In genomic region chr10:52242680-52243323, GRCm38 (mm10) we compare ENCODE assay signal across 19 mouse cellular contexts. TPM values are rescaled to one million over a fixed set of nuclear protein-coding genes. Genes with fewer than 3 reads are reported as not detected.
DNase-seq lines count a peak whose midpoint lies in the region; ATAC-seq lines count a peak whose summit lies in the region.
"Had no signal": no experiment of that assay in that cellular context is flagged by ENCODE, and none has a peak within 500 bp of the region (broad histone marks: within the 10 kb centered on the region; RNA-seq: fewer than 3 reads in every experiment).

No protein-coding gene starts in this region.

- H3K4me3 ChIP-seq in embryonic facial prominence, embryonic 14.5 days (ENCODE audit: low read depth, low read length), result no peak overlapping the region
- H3K4me3 ChIP-seq in embryonic facial prominence, embryonic 10.5 days, result no peak overlapping the region
- no peak overlapping the region for H3K4me3 ChIP-seq in kidney, embryonic 16.5 days (ENCODE audit: low read length)
- no peak overlapping the region for H3K4me3 ChIP-seq in forebrain, embryonic 13.5 days
- no peak overlapping the region for H3K4me3 ChIP-seq in neural tube, embryonic 12.5 days
- H3K4me3 ChIP-seq: gastrocnemius, adult 2 months; lung, embryonic 15.5 days had no signal

- 34% methylated on average over 7 of the region's 7 CpGs for WGBS in embryonic facial prominence, embryonic 14.5 days
- 37% methylated on average over 7 of the region's 7 CpGs for WGBS in embryonic facial prominence, embryonic 10.5 days
- WGBS in kidney, embryonic 16.5 days, result 22% methylated on average over 7 of the region's 7 CpGs
- WGBS in forebrain, embryonic 13.5 days, result 28% methylated on average over 7 of the region's 7 CpGs
- 37% methylated on average over 7 of the region's 7 CpGs for WGBS in neural tube, embryonic 12.5 days

- H3K27me3 ChIP-seq in embryonic facial prominence, embryonic 14.5 days (replicated peaks; ENCODE audit: control insufficient read depth, insufficient read depth, low read length), result no peaks in the 10 kb centered on the region
- no peaks in the 10 kb centered on the region for H3K27me3 ChIP-seq in embryonic facial prominence, embryonic 10.5 days (replicated peaks; ENCODE audit: low read depth, poor library complexity, severe bottlenecking)
- H3K27me3 ChIP-seq in kidney, embryonic 16.5 days (ENCODE audit: insufficient read depth, low read length), result no peaks in the 10 kb centered on the region
- H3K27me3 ChIP-seq in forebrain, embryonic 13.5 days, result no peaks in the 10 kb centered on the region
- no peaks in the 10 kb centered on the region for H3K27me3 ChIP-seq in neural tube, embryonic 12.5 days (replicated peaks)
- H3K27me3 ChIP-seq: CH12.LX; lung, embryonic 15.5 days had no signal

- H3K4me2 ChIP-seq in embryonic facial prominence, embryonic 14.5 days (ENCODE audit: low read depth, low read length), result no peak overlapping the region
- H3K4me2 ChIP-seq in kidney, embryonic 16.5 days (replicated peaks; ENCODE audit: low read depth, low read length), result no peak overlapping the region
- no peak overlapping the region for H3K4me2 ChIP-seq in forebrain, embryonic 13.5 days
- no peak overlapping the region; the same call in 1 of the 2 replicates for H3K4me2 ChIP-seq in neural tube, embryonic 12.5 days (replicated peaks)
- H3K4me2 ChIP-seq: lung, embryonic 15.5 days had no signal

- no peak overlapping the region for H3K27ac ChIP-seq in embryonic facial prominence, embryonic 14.5 days (replicated peaks; ENCODE audit: low read depth, low read length)
- no peak overlapping the region for H3K27ac ChIP-seq in embryonic facial prominence, embryonic 10.5 days (replicated peaks)
- H3K27ac ChIP-seq in kidney, embryonic 16.5 days (ENCODE audit: low read length), result 0 out of 2 replicates have a peak overlapping the region, but pooled peaks have one; percentile 21
- H3K27ac ChIP-seq in forebrain, embryonic 13.5 days, result no peak overlapping the region
- H3K27ac ChIP-seq in neural tube, embryonic 12.5 days, result no peak overlapping the region
- H3K27ac ChIP-seq: gastrocnemius, adult 2 months; lung, embryonic 15.5 days had no signal

- no peak for ATAC-seq in embryonic facial prominence, embryonic 14.5 days (ENCODE audit: low read depth)
- ATAC-seq in kidney, embryonic 16.5 days (ENCODE audit: low FRiP score, low TSS enrichment), result peak; percentile 67; the same call in 1 of the 2 replicates
- ATAC-seq in forebrain, embryonic 13.5 days, result peak; percentile 62; the same call in 1 of the 2 replicates
- ATAC-seq in neural tube, embryonic 12.5 days (ENCODE audit: low FRiP score, low read depth), result peak; percentile 77
- ATAC-seq: inflammation-experienced regulatory T-cells, adult 6 months had no signal

- H3K4me1 ChIP-seq in embryonic facial prominence, embryonic 14.5 days (ENCODE audit: control insufficient read depth, insufficient read depth, low read length), result no peaks in the 10 kb centered on the region
- peaks cover 8% of the 10 kb centered on the region; the same call in 1 of the 2 replicates for H3K4me1 ChIP-seq in embryonic facial prominence, embryonic 10.5 days
- H3K4me1 ChIP-seq in kidney, embryonic 16.5 days (ENCODE audit: insufficient read depth, low read length), result peaks cover 11% of the 10 kb centered on the region
- H3K4me1 ChIP-seq in forebrain, embryonic 13.5 days, result peaks cover 15% of the 10 kb centered on the region
- H3K4me1 ChIP-seq in neural tube, embryonic 12.5 days, result peaks cover 3% of the 10 kb centered on the region; the same call in 1 of the 2 replicates

- H3K36me3 ChIP-seq in embryonic facial prominence, embryonic 14.5 days (ENCODE audit: control insufficient read depth, insufficient read depth, low read length), result no peaks in the 10 kb centered on the region
- no peaks in the 10 kb centered on the region for H3K36me3 ChIP-seq in embryonic facial prominence, embryonic 10.5 days (replicated peaks)
- no peaks in the 10 kb centered on the region for H3K36me3 ChIP-seq in kidney, embryonic 16.5 days (ENCODE audit: insufficient read depth, low read length)
- no peaks in the 10 kb centered on the region for H3K36me3 ChIP-seq in forebrain, embryonic 13.5 days (ENCODE audit: poor library complexity, severe bottlenecking)
- H3K36me3 ChIP-seq in neural tube, embryonic 12.5 days, result no peaks in the 10 kb centered on the region
- H3K36me3 ChIP-seq: lung, embryonic 15.5 days had no signal

- no peaks in the 10 kb centered on the region for H3K9me3 ChIP-seq in embryonic facial prominence, embryonic 14.5 days (ENCODE audit: control insufficient read depth, low read length)
- no peaks in the 10 kb centered on the region for H3K9me3 ChIP-seq in embryonic facial prominence, embryonic 10.5 days
- no peaks in the 10 kb centered on the region for H3K9me3 ChIP-seq in kidney, embryonic 16.5 days (ENCODE audit: low read length)
- 0 out of 2 replicates have a peak, but pooled peaks cover 7% of the 10 kb centered on the region for H3K9me3 ChIP-seq in forebrain, embryonic 13.5 days (replicated peaks)
- 0 out of 2 replicates have a peak, but pooled peaks cover 7% of the 10 kb centered on the region for H3K9me3 ChIP-seq in neural tube, embryonic 12.5 days
- H3K9me3 ChIP-seq: lung, embryonic 15.5 days had no signal

- DNase-seq in embryonic facial prominence, embryonic 14.5 days (ENCODE audit: low spot score), result peak; percentile 10
- DNase-seq in embryonic facial prominence, embryonic 10.5 days (ENCODE audit: low spot score), result no peak
- no peak for DNase-seq in kidney, adult 11 months
- no peak for DNase-seq in right cerebral cortex, postnatal 14 days
- DNase-seq in spleen, postnatal 36 days (ENCODE audit: low spot score in 2 of 2), result no peak
- DNase-seq: cerebellum, postnatal 10 days; gastrocnemius, adult 2 months; heart, adult 18-20 months; kidney, postnatal 4 days; right cerebral cortex, postnatal 4 days had no signal

- no peak overlapping the region for H3K9ac ChIP-seq in embryonic facial prominence, embryonic 14.5 days (ENCODE audit: low read depth, low read length)
- H3K9ac ChIP-seq in kidney, embryonic 16.5 days (replicated peaks; ENCODE audit: low read length), result no peak overlapping the region
- no peak overlapping the region for H3K9ac ChIP-seq in forebrain, embryonic 13.5 days
- H3K9ac ChIP-seq in neural tube, embryonic 12.5 days, result no peak overlapping the region
- H3K9ac ChIP-seq: lung, embryonic 15.5 days had no signal

RNA-seq across cellular contexts. Expression of gene Dcbld1, which starts 9.4 kb away (rescaled TPM):
- 12.8 and 13.6 TPM in 2 replicates for polyA plus RNA-seq in embryonic facial prominence, embryonic 14.5 days (2014; fragmentation: Nextera tagmentation; extraction: Ambion mirVana)
- polyA plus RNA-seq in embryonic facial prominence, embryonic 10.5 days (2016; fragmentation: Nextera tagmentation; extraction: Ambion mirVana), result 23.3 and 24.2 TPM in 2 replicates
- polyA plus RNA-seq in kidney, embryonic 16.5 days (2015; fragmentation: Nextera tagmentation; extraction: Ambion mirVana), result 32.5 and 33.2 TPM in 2 replicates
- polyA plus RNA-seq in forebrain, embryonic 13.5 days (2015; fragmentation: Nextera tagmentation; extraction: Ambion mirVana), result 21.8 and 22.7 TPM in 2 replicates
- 35.0 and 42.0 TPM in 2 replicates for polyA plus RNA-seq in neural tube, embryonic 12.5 days (2016; fragmentation: Nextera tagmentation; extraction: Ambion mirVana)

RNA-seq across cellular contexts. Expression of gene Ros1, which starts 47.8 kb away (rescaled TPM):
- 0.11 TPM in 1 of 2 replicates, not detected in the other for polyA plus RNA-seq in embryonic facial prominence, embryonic 14.5 days (2014; fragmentation: Nextera tagmentation; extraction: Ambion mirVana)
- not detected in 2 replicates for polyA plus RNA-seq in embryonic facial prominence, embryonic 10.5 days (2016; fragmentation: Nextera tagmentation; extraction: Ambion mirVana)
- polyA plus RNA-seq in kidney, embryonic 16.5 days (2015; fragmentation: Nextera tagmentation; extraction: Ambion mirVana), result 1.7 and 2.1 TPM in 2 replicates
- polyA plus RNA-seq in forebrain, embryonic 13.5 days (2015; fragmentation: Nextera tagmentation; extraction: Ambion mirVana), result not detected in 2 replicates
- not detected in 2 replicates for polyA plus RNA-seq in neural tube, embryonic 12.5 days (2016; fragmentation: Nextera tagmentation; extraction: Ambion mirVana)
- polyA plus RNA-seq: heart, postnatal 0 days; inflammation-experienced regulatory T-cells, adult 6 months; liver, adult 2 months; thymus, postnatal 0 days had no signal
